In the genomic region with DNA sequence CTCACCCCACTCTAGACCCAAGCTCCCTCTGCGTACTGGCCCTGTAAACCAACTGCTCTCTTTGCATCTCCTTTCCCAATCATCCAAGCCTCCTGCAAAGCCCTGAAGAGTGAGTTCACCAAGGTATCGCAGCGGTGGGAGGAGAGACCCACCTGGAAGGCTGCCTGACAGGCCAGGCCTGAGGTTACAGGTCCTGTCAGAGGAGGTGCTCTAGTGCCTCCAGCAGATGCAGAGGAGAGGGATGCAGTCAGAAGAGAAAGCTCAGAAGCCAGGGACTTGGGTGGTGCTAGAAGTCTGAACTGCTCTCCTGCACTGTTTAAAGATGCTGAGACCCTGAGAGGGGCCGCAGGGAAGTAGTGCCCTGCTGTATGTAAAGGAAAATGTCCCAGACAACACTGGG, we compare ENCODE assay signal across 8 mouse cellular contexts. TPM values are rescaled to one million over a fixed set of nuclear protein-coding genes. Genes with fewer than 3 reads are reported as not detected.
DNase-seq lines count a peak whose midpoint lies in the region; ATAC-seq and TF ChIP-seq lines count a peak whose summit lies in the region.

No protein-coding gene starts in this region.

- no peak overlapping the region for H3K4me3 ChIP-seq in lung, embryonic 15.5 days
- no peak overlapping the region for H3K4me3 ChIP-seq in forebrain, postnatal 0 days (ENCODE audit: low read depth, low read length)
- peak overlapping the region; percentile 5; the same call in 1 of the 2 replicates for H3K4me3 ChIP-seq in limb, embryonic 15.5 days
- 0 out of 2 replicates have a peak overlapping the region, but pooled peaks have one; percentile 0 for H3K4me3 ChIP-seq in small intestine, adult 2 months (ENCODE audit: low read depth, low read length)

- H3K4me2 ChIP-seq in lung, embryonic 15.5 days, result peak overlapping the region; percentile 76
- peak overlapping the region; percentile 69; the same call in 1 of the 2 replicates for H3K4me2 ChIP-seq in forebrain, postnatal 0 days (ENCODE audit: low read depth)
- peak overlapping the region; percentile 67; the same call in 1 of the 2 replicates for H3K4me2 ChIP-seq in limb, embryonic 15.5 days

- H3K27me3 ChIP-seq in lung, embryonic 15.5 days, result no peaks in the 10 kb centered on the region
- no peaks in the 10 kb centered on the region for H3K27me3 ChIP-seq in forebrain, postnatal 0 days (ENCODE audit: insufficient read depth, low read length)
- no peaks in the 10 kb centered on the region for H3K27me3 ChIP-seq in limb, embryonic 15.5 days
- H3K27me3 ChIP-seq in small intestine, adult 2 months (ENCODE audit: control insufficient read depth, insufficient read depth, low read length), result no peaks in the 10 kb centered on the region

- 87% methylated on average over 4 of the region's 4 CpGs for WGBS in lung, embryonic 15.5 days
- 89% methylated on average over 4 of the region's 4 CpGs for WGBS in forebrain, postnatal 0 days
- 86% methylated on average over 4 of the region's 4 CpGs for WGBS in limb, embryonic 15.5 days
- 85% methylated on average over 4 of the region's 4 CpGs for WGBS in small intestine, adult 2 months

- no peaks in the 10 kb centered on the region for H3K9me3 ChIP-seq in lung, embryonic 15.5 days
- H3K9me3 ChIP-seq in forebrain, postnatal 0 days (ENCODE audit: low read length), result no peaks in the 10 kb centered on the region
- no peaks in the 10 kb centered on the region for H3K9me3 ChIP-seq in limb, embryonic 15.5 days

- TF ChIP-seq POLR2A in small intestine, adult 2 months (IDR thresholded peaks at IDR 0.05; ENCODE audit: low read depth, low read length), result no peak

- no peak overlapping the region for H3K27ac ChIP-seq in lung, embryonic 15.5 days
- H3K27ac ChIP-seq in forebrain, postnatal 0 days (ENCODE audit: low read depth, low read length), result no peak overlapping the region
- H3K27ac ChIP-seq in limb, embryonic 15.5 days, result peak overlapping the region; percentile 48
- peak overlapping the region; percentile 56 for H3K27ac ChIP-seq in small intestine, adult 2 months (ENCODE audit: insufficient read depth, low read depth, low read length)

- no peak overlapping the region for H3K9ac ChIP-seq in lung, embryonic 15.5 days
- no peak overlapping the region; the same call in 1 of the 2 replicates for H3K9ac ChIP-seq in forebrain, postnatal 0 days
- H3K9ac ChIP-seq in limb, embryonic 15.5 days, result 0 out of 2 replicates have a peak overlapping the region, but pooled peaks have one; percentile 10

- H3K36me3 ChIP-seq in lung, embryonic 15.5 days, result peaks cover 21% of the 10 kb centered on the region
- peaks cover 22% of the 10 kb centered on the region for H3K36me3 ChIP-seq in forebrain, postnatal 0 days (ENCODE audit: insufficient read depth)
- peaks cover 28% of the 10 kb centered on the region for H3K36me3 ChIP-seq in limb, embryonic 15.5 days
- peaks cover 9% of the 10 kb centered on the region for H3K36me3 ChIP-seq in small intestine, adult 2 months (ENCODE audit: control insufficient read depth, insufficient read depth, low read length)

- H3K4me1 ChIP-seq in lung, embryonic 15.5 days, result peaks cover 32% of the 10 kb centered on the region
- H3K4me1 ChIP-seq in forebrain, postnatal 0 days (ENCODE audit: insufficient read depth), result peaks cover 19% of the 10 kb centered on the region; the same call in 1 of the 2 replicates
- peaks cover 29% of the 10 kb centered on the region for H3K4me1 ChIP-seq in limb, embryonic 15.5 days
- peaks cover 4% of the 10 kb centered on the region; the same call in 1 of the 2 replicates for H3K4me1 ChIP-seq in small intestine, adult 2 months (ENCODE audit: control insufficient read depth, insufficient read depth, insufficient read length, low read length)

- no peak for TF ChIP-seq CTCF in forebrain, postnatal 0 days (IDR thresholded peaks at IDR 0.05; ENCODE audit: low read depth)
- no peak for TF ChIP-seq CTCF in small intestine, adult 2 months (IDR thresholded peaks at IDR 0.05; ENCODE audit: extremely low read depth, insufficient read length, insufficient replicate concordance, low read depth, low read length)

- no peak for DNase-seq in lung, postnatal 4 days
- DNase-seq in forebrain, postnatal 0 days, result no peak
- no peak for DNase-seq in layer of hippocampus, adult 18-20 months (ENCODE audit: low spot score in 2 of 2)
- no peak for DNase-seq in spleen, postnatal 36 days (ENCODE audit: low spot score in 2 of 2)
- no peak for DNase-seq in thymus, postnatal 0 days (ENCODE audit: low spot score)

- ATAC-seq in lung, embryonic 15.5 days (ENCODE audit: borderline replicate concordance, extremely low read depth, low FRiP score, low TSS enrichment), result no peak
- no peak for ATAC-seq in forebrain, postnatal 0 days
- ATAC-seq in limb, embryonic 15.5 days (ENCODE audit: insufficient number of reproducible peaks, low FRiP score, low TSS enrichment, low read depth), result no peak

RNA-seq across cellular contexts. Expression of a gene that starts 2.4 kb away (rescaled TPM):
- 41.6 and 49.0 TPM in 2 replicates for polyA plus RNA-seq in lung, embryonic 15.5 days (2015; fragmentation: Nextera tagmentation; extraction: Ambion mirVana)
- 94.2 and 100 TPM in 2 replicates for total RNA-seq in forebrain, postnatal 0 days (2014; rRNA removed)
- polyA plus RNA-seq in forebrain, postnatal 0 days (2015; fragmentation: Nextera tagmentation; extraction: Ambion mirVana), result 27.8 and 35.1 TPM in 2 replicates
- 35.9 and 46.8 TPM in 2 replicates for polyA plus RNA-seq in limb, embryonic 15.5 days (2015; fragmentation: Nextera tagmentation; extraction: Ambion mirVana)
- 58.0 and 59.2 TPM in 2 replicates for polyA plus RNA-seq in small intestine, adult 2 months (2012; rRNA removed)
- 100 to 1,000 TPM; 148 to 153 TPM for total RNA-seq in layer of hippocampus, adult 18-20 months (2021)
- 36.3 and 48.3 TPM in 2 replicates for polyA plus RNA-seq in thymus, postnatal 0 days (2015; fragmentation: Nextera tagmentation; extraction: Ambion mirVana)

RNA-seq across cellular contexts. Expression of a gene that starts 17.1 kb away (rescaled TPM):
- polyA plus RNA-seq in lung, embryonic 15.5 days (2015; fragmentation: Nextera tagmentation; extraction: Ambion mirVana), result 13.4 and 23.1 TPM in 2 replicates
- total RNA-seq in forebrain, postnatal 0 days (2014; rRNA removed), result 0.77 and 2.9 TPM in 2 replicates
- 3.4 and 3.9 TPM in 2 replicates for polyA plus RNA-seq in forebrain, postnatal 0 days (2015; fragmentation: Nextera tagmentation; extraction: Ambion mirVana)
- 229 and 541 TPM in 2 replicates for polyA plus RNA-seq in limb, embryonic 15.5 days (2015; fragmentation: Nextera tagmentation; extraction: Ambion mirVana)
- polyA plus RNA-seq in small intestine, adult 2 months (2012; rRNA removed), result 0.22 and 0.58 TPM in 2 replicates
- 1 to 10 TPM; 1.7 to 3.0 TPM for total RNA-seq in layer of hippocampus, adult 18-20 months (2021)
- polyA plus RNA-seq in thymus, postnatal 0 days (2015; fragmentation: Nextera tagmentation; extraction: Ambion mirVana), result 27.0 and 28.8 TPM in 2 replicates

RNA-seq across cellular contexts. Expression of a gene that starts 25.0 kb away (rescaled TPM):
- 79.8 and 114 TPM in 2 replicates for polyA plus RNA-seq in lung, embryonic 15.5 days (2015; fragmentation: Nextera tagmentation; extraction: Ambion mirVana)
- 0.62 and 3.6 TPM in 2 replicates for total RNA-seq in forebrain, postnatal 0 days (2014; rRNA removed)
- polyA plus RNA-seq in forebrain, postnatal 0 days (2015; fragmentation: Nextera tagmentation; extraction: Ambion mirVana), result 0.89 and 1.2 TPM in 2 replicates
- polyA plus RNA-seq in limb, embryonic 15.5 days (2015; fragmentation: Nextera tagmentation; extraction: Ambion mirVana), result 4.7 and 5.2 TPM in 2 replicates
- 0.43 and 1.4 TPM in 2 replicates for polyA plus RNA-seq in small intestine, adult 2 months (2012; rRNA removed)
- total RNA-seq in layer of hippocampus, adult 18-20 months (2021), result 1 to 10 TPM in 1 of 2 experiments, under 1 TPM in 1; 0.54 to 1.3 TPM
- 2.5 and 3.0 TPM in 2 replicates for polyA plus RNA-seq in thymus, postnatal 0 days (2015; fragmentation: Nextera tagmentation; extraction: Ambion mirVana)

RNA-seq across cellular contexts. Expression of a gene that starts 33.2 kb away (rescaled TPM):
- polyA plus RNA-seq in lung, embryonic 15.5 days (2015; fragmentation: Nextera tagmentation; extraction: Ambion mirVana), result 2.9 and 3.2 TPM in 2 replicates
- total RNA-seq in forebrain, postnatal 0 days (2014; rRNA removed), result 0.62 and 2.2 TPM in 2 replicates
- 1.3 and 2.0 TPM in 2 replicates for polyA plus RNA-seq in forebrain, postnatal 0 days (2015; fragmentation: Nextera tagmentation; extraction: Ambion mirVana)
- polyA plus RNA-seq in limb, embryonic 15.5 days (2015; fragmentation: Nextera tagmentation; extraction: Ambion mirVana), result 1.8 and 3.0 TPM in 2 replicates
- 1.1 and 1.9 TPM in 2 replicates for polyA plus RNA-seq in small intestine, adult 2 months (2012; rRNA removed)
- total RNA-seq in layer of hippocampus, adult 18-20 months (2021), result under 1 TPM; 0.74 to 0.81 TPM
- polyA plus RNA-seq in thymus, postnatal 0 days (2015; fragmentation: Nextera tagmentation; extraction: Ambion mirVana), result 1.6 and 1.7 TPM in 2 replicates

RNA-seq across cellular contexts. Expression of a gene that starts 38.6 kb away (rescaled TPM):
- polyA plus RNA-seq in lung, embryonic 15.5 days (2015; fragmentation: Nextera tagmentation; extraction: Ambion mirVana), result 14.1 and 15.5 TPM in 2 replicates
- 3.2 and 8.6 TPM in 2 replicates for total RNA-seq in forebrain, postnatal 0 days (2014; rRNA removed)
- 4.6 and 7.4 TPM in 2 replicates for polyA plus RNA-seq in forebrain, postnatal 0 days (2015; fragmentation: Nextera tagmentation; extraction: Ambion mirVana)
- polyA plus RNA-seq in limb, embryonic 15.5 days (2015; fragmentation: Nextera tagmentation; extraction: Ambion mirVana), result 11.4 and 13.4 TPM in 2 replicates
- 0.76 and 2.3 TPM in 2 replicates for polyA plus RNA-seq in small intestine, adult 2 months (2012; rRNA removed)
- 1 to 10 TPM; 7.0 to 9.8 TPM for total RNA-seq in layer of hippocampus, adult 18-20 months (2021)
- 0.79 and 5.9 TPM in 2 replicates for polyA plus RNA-seq in thymus, postnatal 0 days (2015; fragmentation: Nextera tagmentation; extraction: Ambion mirVana)

Comparison
In these comparisons a context has a peak if more than half of its experiments do, and no peak if none do; other contexts are left out.
1. H3K27ac ChIP-seq: peak in limb, embryonic 15.5 days (single experiment) and small intestine, adult 2 months (single experiment); none in lung, embryonic 15.5 days (single experiment) and forebrain, postnatal 0 days (single experiment).
2. H3K4me3 ChIP-seq: peak in limb, embryonic 15.5 days (single experiment) and small intestine, adult 2 months (single experiment); none in lung, embryonic 15.5 days (single experiment) and forebrain, postnatal 0 days (single experiment).
3. RNA of a gene that starts 25.0 kb away (polyA plus RNA-seq): 79.8 to 114 TPM in lung, embryonic 15.5 days; 4.7 to 5.2 TPM in limb, embryonic 15.5 days, 2.5 to 3.0 TPM in thymus, postnatal 0 days, 0.43 to 1.4 TPM in small intestine, adult 2 months and 0.89 to 1.2 TPM in forebrain, postnatal 0 days; every median in the first group is over 10 times any median in the second.
4. Peak in every context shown above with its lines, with median percentiles within 50 percentile points of each other: H3K4me2 ChIP-seq.